ENCODE assay signal across 22 mouse cellular contexts in genomic region chr13:104011289-104011688, GRCm38 (mm10).
"Had no signal": no experiment of that assay in that cellular context is flagged by ENCODE, and none has a peak within 500 bp of the region (broad histone marks: within the 10 kb centered on the region; RNA-seq: fewer than 3 reads in every experiment).

No protein-coding gene starts in this region.

- H3K27ac ChIP-seq: heart, embryonic 10.5 days; heart, embryonic 13.5 days; heart, embryonic 15.5 days; hindbrain, embryonic 14.5 days; intestine, embryonic 15.5 days; layer of hippocampus, adult 2 months; left cerebral cortex, adult 2 months; limb, embryonic 10.5 days; limb, embryonic 12.5 days had no signal

- H3K27me3 ChIP-seq: heart, embryonic 13.5 days; heart, embryonic 15.5 days; intestine, embryonic 15.5 days; limb, embryonic 12.5 days had no signal

- DNase-seq: gastrocnemius, postnatal 14 days; gastrocnemius, postnatal 36 days; heart, adult 18-20 months; heart, postnatal 14 days; heart, postnatal 36 days; kidney, adult 18-20 months; kidney, adult 8-10 months; kidney, postnatal 10 days; kidney, postnatal 25 days; kidney, postnatal 4 days had no signal

- H3K4me1 ChIP-seq: intestine, embryonic 15.5 days had no signal

- H3K4me2 ChIP-seq: heart, embryonic 13.5 days; heart, embryonic 15.5 days; hindbrain, embryonic 14.5 days; intestine, embryonic 15.5 days; limb, embryonic 12.5 days had no signal

- H3K4me3 ChIP-seq: heart, embryonic 10.5 days; heart, embryonic 13.5 days; heart, embryonic 15.5 days; intestine, embryonic 15.5 days; layer of hippocampus, adult 2 months; left cerebral cortex, adult 2 months; limb, embryonic 10.5 days; limb, embryonic 12.5 days had no signal

- H3K9ac ChIP-seq: heart, embryonic 13.5 days; heart, embryonic 15.5 days; hindbrain, embryonic 14.5 days; intestine, embryonic 15.5 days; limb, embryonic 12.5 days had no signal

- H3K36me3 ChIP-seq: heart, embryonic 10.5 days; heart, embryonic 13.5 days; heart, embryonic 15.5 days; intestine, embryonic 15.5 days; limb, embryonic 10.5 days; limb, embryonic 12.5 days had no signal

- ATAC-seq: hindbrain, embryonic 16.5 days; inflammation-experienced regulatory T-cells, adult 6 months; intestine, embryonic 15.5 days; intestine, postnatal 0 days had no signal

- H3K9me3 ChIP-seq: heart, embryonic 10.5 days; heart, embryonic 13.5 days; heart, embryonic 15.5 days; intestine, embryonic 15.5 days; limb, embryonic 10.5 days; limb, embryonic 12.5 days had no signal
